Mouse (Mus musculus) inflammation-experienced regulatory T-cells, adult 6 months (primary cell): ENCODE data around the gene Stpg1. TPM values are rescaled to one million over a fixed set of nuclear protein-coding genes. Genes with fewer than 3 reads are reported as not detected.

ENCODE experiments used
- ATAC-seq: one replicate; pipeline ENCODE4 v1.8.0; 2017
- polyA plus RNA-seq, 3 experiments: library from polyadenylated mRNA; unstranded; fragments of 100-300 nt; shearing (Covaris generic); gene quantifications; one replicate each; pipeline ENCODE4 v1.2.1; 2017

Gene Stpg1
- polyA plus RNA-seq, 3 experiments from 2014 or later = 0.19 TPM; not detected in 2

DNA sequence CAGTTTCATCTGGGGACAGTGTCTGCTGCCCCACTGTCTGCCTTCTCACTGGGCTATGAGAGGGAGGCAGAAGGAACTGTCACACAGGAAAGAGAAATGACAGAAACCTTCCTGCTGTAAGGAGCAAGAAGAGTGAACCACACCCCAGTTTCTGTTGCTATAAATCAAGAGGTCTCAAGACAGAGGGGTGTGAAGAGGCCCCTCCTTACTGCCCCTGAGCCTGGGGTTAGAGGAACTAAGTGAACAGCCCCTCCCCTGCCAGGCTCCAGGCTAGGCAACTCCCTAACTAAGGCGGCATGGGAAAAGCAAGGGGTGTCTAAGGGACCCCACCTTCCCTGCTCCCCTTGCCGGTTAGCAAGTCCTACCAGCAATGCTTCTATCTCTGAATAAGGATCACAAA lies 69.2 kb downstream of the Stpg1 start:
- no peak for ATAC-seq

DNA sequence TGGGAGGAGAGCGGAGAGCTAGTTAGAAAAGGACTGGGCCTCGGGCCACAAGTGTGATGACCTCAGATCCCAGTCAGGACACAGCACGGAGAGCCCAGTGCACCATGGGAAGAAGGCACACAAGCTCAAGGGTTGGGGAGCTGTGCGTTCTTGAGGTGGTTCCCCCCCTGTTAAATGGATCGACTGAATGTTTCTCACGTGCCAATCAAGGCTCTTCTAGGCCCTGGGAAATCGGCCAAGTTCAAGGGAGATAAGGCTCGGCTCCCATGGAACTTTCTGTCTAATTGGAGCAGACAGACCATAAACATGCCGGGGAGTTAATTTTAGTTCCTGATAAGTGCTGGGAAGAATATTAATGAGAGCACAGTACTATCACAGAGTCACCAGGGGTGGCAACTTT lies 70.8 kb downstream of the Stpg1 start:
- no peak for ATAC-seq

DNA sequence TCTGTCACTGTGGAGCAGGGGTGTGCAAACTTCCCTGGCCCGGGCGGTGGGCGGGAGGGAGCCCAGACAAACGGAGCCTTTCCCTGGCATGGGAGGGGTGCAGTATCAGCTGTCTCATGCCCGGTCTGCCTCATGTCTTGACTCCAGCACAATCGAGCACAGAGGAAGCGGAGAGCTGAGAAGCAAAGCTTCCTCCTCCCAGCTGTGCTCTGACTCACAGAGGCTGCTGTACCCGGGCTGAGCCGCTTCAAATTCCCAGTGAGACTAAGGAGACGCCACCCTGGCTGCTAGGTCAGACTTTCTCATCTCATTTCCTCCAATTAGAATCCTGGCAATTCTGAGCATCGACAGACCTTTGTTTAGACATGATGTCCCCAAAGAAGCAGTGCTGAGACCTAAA lies 72.5 kb downstream of the Stpg1 start:
- no peak for ATAC-seq

DNA sequence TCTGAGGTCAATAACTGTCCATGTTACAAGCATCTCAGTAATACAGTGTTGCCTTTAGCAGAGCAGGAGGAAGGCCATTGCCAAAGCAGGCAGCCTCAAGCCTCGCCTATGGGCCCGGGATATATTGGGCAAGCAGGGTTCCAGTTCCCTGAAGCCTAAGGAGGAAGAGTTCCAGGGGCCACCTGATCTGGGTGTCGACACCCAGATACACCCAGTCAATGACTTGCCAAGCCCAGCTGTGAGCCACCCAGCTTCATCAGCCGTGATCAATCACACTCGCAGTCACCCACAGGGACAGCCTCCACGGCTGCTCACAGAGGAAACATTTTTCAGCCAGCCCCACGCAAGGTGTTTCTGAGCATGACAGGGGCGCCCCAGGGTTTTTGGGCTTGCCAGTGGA lies 72.9 kb downstream of the Stpg1 start:
- no peak for ATAC-seq

DNA sequence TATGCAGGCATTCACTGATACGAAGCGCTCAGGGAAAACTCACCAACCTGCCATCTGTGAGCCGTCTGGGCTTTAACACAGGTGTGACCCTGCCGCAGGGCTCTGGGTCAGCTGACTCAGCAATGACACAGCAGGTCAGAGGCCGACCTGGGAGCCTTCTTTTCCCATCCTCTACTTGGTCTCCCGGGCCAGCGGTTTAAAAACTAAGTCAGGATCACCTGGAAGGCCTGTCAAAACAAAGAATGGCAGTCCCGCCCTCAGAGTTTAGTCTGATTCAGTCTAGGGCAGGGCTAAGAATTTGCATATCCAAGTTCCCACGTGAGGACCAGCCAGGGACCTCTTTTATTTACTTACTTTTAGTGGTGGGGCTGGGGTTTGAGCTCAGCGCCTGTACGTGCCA lies 74.6 kb downstream of the Stpg1 start:
- ATAC-seq = no peak

DNA sequence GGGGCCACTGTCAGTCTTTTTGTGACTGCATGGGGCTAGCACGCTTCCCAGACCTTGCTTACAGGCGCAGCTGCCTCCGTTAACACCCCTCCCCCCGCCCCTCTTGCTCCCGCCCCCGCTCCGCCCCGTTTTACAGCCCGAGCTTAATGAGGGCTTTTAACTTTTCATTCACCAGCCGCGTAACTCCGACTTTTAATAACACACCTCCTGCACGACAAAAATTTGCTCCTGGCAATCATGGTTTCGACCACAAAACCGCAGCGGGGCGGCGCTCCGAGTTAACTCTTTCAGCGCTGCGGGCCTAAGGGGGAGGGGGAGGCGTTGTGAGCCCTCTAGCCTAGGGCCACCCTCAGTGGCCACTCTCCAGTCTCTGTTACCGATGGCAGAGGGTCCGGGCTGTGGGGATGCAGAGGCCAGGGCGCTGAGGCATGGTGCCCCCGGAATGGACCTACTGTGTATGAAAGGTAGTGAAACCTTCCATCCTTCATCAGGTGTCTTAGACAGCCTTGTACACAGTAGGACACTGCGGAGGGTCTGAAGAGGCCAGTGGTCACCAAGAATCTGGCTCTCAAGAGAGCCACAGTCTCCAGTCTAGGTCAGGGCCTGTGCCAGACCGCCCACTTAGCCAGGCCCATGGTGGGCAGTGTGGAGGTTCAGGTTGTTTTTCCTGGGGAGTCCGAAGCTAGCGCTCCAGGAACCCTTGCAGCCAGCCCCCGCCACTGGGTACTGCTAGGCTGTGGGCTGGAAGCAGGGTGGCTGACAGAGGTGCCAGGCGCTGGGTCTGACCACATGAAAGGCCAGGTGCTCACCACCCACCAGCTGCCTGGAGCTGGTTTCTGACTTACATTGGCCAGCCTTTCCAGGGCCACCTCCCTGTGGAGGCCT lies 75.8 kb downstream of the Stpg1 start:
- ATAC-seq = no peak

DNA sequence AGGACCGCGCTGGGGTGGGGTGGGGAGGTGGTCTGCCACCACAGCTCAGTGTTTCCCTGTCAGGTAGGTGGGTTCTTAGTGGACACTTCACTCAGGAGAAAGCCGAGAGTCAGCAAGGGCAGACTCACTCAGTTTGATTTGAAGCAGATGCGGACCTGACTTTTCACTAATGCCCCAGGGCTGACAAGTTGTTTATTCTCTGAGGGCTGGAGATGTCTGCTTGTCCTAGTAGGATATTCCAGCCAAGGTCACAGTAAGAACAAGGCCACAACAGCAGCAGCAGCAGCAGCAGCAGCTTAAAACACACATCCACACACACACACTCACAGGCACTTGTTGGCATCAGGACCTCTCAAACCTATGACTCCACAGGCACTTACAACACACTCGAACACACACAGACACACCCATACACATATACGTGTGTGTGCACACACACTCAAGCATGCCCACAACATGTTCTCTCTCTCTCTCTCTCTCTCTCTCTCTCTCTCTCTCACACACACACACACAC lies 76.5 kb downstream of the Stpg1 start:
- no peak for ATAC-seq

DNA sequence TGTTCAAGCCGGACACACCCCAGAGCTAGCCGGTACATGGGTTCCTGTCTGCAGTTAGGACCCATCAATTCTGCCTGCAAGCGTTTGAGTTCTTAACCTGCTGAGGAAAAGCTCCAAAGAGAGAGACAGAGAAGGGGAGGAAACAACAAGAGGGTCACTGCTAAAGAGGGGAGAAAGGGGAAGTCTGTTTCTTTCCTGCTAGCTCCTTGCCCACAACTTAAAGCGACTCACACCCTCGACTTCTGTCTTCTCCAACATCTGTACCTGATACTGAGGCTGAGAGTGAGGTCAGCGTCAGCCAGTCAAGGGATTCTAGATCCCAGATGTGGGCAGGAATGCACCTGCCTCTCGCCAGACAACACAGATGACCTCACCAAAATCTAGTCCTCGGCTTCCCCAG lies 77.7 kb downstream of the Stpg1 start:
- no peak for ATAC-seq

DNA sequence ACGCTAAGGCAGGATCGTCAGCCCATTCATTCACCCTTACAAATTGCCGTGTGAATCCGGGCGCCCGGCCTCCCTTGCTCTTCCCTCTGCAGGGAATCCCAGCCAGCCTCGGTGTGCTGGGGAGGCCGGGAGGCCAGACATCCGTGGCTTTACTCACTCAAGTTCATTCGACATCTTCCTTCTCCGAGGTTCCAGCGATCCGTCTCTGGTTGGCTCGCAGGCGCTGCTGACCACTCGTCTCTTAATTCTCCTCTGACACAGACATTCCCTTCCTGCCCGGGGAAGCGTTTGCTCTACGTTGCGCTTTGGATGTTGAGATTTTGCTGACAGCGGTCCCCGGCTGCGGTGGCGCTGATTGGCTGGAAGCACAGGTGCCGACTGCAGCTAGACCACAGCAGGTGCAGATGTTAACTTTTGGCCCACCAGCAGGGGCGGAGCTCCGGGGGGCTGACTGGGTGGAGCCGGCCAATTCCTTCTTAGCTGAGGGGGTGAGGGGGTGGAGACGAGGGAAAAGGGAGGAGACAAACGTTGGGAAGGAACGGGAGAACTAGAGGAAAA lies 78.7 kb downstream of the Stpg1 start, which contains the start of gene Grhl3:
TSS of gene Grhl3 (minus strand) at position 380 of the 558 bp plus-strand sequence.
- no peak for ATAC-seq

DNA sequence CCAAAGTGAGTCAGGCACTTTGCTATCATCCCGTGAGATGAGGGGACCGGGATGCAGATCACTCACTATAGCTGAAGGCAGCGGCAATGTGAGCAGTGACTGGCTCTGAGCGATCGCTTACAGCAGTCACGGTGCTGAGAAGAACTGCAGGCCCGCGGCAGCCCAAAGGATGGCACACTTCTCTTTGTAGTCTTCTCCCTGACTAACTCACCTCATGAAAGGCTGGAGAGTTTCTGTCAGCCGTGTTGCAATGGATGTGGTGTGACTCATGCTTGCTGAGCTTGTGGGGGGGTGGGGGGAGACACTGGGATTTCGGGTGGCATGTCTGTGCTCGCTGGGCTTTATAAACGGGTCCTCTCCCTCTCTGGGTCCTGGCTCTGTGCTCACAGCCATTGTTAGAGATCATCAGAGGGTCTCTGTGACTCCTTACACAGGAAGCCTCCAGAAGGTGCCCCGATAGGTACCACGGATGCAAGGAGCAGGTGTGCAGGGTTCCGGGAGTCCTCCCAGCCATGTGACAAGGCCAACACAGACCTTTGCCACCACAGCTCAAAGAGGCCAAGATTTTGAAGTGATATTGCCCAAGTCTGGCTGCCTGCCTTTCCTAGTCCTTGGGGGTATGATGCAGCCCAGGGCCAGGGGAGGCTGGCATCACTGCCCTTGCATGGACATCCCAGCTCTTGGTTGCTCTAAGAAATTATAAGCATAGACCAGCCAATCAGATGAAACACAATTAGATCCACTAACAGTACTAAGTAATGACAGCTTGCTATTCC lies 81.0 kb downstream of the Stpg1 start:
- no peak for ATAC-seq

DNA sequence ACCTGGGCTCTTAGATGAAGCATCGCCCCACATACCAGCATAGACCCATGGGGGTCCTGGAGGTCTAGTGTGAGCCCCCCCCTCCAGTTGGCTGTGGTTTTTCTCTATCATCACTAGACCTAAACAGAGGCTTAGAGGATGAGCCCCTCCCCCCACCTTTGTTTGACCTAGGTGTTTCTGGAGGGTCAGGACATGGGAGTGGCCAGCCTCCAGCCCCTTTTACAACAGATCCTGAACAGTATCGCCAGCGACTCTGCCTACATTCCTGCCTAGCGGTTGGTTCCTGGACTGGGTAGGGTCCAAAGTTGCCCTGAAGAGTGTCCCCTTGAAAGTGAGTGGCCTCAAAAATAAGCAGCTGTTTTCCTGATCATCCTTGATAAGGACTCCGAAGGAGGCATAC lies 83.9 kb downstream of the Stpg1 start:
- ATAC-seq = no peak

DNA sequence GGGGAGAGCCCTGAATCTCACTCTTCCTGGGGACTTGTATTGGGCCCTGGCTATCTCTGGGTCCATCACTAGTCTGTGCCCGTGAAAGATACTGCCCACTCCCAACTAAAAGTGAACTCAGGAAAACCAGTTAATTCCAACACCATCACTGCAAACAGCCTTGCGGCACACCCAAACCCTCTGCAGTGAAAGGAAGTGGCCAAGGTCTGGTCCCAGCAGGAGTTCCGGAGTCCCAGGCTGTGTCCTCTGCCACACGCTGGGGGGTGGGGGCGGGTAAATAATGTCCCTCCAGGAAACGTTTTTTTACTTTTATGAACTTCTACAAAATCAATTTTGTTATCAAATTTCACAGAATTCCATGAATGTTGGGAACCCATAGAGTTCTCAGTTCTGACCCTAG lies 85.1 kb downstream of the Stpg1 start:
- no peak for ATAC-seq

DNA sequence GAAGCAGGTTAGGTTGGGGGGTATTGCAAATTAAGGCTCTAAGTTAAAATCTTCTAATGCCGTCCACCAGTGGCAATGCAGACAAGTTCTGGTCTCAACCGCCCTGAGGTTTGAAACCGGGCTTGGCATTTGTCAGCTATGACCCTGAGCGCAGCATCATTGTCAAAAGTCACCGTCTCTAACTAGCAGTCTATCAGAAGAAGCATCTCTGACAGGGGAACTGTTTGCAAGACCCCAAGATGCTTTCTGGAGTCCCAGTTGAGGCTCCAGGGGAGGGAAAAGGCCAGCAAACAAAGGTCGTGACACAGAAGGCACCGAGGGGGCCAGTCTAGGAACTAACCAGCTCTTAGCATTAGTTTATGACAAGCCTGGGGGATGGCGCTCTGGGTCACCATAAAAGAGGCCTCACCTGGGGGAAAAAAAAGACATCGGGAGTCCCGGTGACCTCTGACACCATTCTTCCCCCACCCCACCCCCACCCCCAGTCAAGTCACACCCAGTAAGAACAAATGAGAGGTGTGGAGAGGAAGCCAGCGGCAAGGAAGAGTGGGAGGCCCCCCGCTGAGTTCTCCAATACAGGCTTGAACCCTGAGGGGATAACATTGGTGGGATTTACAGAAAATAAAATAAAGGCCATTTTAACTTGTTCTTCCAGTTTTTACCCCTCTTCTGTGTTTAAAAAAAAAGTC lies 86.8 kb downstream of the Stpg1 start:
- ATAC-seq = no peak

DNA sequence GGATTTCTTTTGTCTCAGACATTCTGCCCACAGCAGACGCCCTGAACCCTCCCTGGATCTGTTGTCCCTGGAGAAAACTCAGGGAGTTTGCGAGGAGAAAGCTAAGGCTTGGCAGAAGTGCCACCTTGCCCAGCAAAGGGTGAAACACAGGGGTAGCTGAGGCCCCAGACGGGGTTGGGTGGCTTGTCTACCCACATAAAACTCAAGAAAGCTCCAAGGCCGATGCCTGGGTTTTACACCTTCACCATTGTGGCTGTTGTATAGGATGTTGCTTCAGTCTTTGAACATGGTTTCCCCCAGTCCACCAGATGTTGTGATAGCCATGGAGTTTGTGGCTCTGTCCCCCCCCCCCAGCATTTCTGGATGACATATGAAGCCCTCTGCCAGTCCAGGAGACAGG lies 90.2 kb downstream of the Stpg1 start:
- no peak for ATAC-seq

Other genes starting within 250 kb of the Stpg1 start
- gene Clic4, start 222.0 kb upstream of the Stpg1 start, polyA plus RNA-seq = 1 to 10 TPM; 3.9 to 7.5 (median 6.4) TPM
- 100 to 1,000 TPM; 191 to 279 (median 247) TPM for gene Srrm1, start 141.5 kb upstream of the Stpg1 start, polyA plus RNA-seq
- gene Ncmap, start 96.6 kb upstream of the Stpg1 start, polyA plus RNA-seq = 10 to 100 TPM in 2 of 3 experiments, 1 to 10 TPM in 1; 4.0 to 58.5 (median 35.5) TPM
- 10 to 100 TPM in 2 of 3 experiments, 1 to 10 TPM in 1; 8.4 to 16.1 (median 13.4) TPM for gene Rcan3, start 60.9 kb upstream of the Stpg1 start, polyA plus RNA-seq
- gene Nipal3, start 248 bp downstream of the Stpg1 start, polyA plus RNA-seq = 10 to 100 TPM in 2 of 3 experiments, 1 to 10 TPM in 1; 10.0 to 18.2 (median 13.6) TPM
- not detected for gene Grhl3, start 78.8 kb downstream of the Stpg1 start, polyA plus RNA-seq
- not detected for gene Ifnlr1, start 191.5 kb downstream of the Stpg1 start, polyA plus RNA-seq
- gene Il22ra1, start 233.4 kb downstream of the Stpg1 start, polyA plus RNA-seq = not detected